Mouse (Mus musculus) midbrain, embryonic 15.5 days (tissue): ENCODE data around the gene Platr17. TPM values are rescaled to one million over a fixed set of nuclear protein-coding genes. Genes with fewer than 3 reads are reported as not detected.
"Not testable (repeated sequence)": the region's sequence is repeated elsewhere in the genome, so short reads cannot be mapped to it uniquely, and the experiment has no call there.

Source experiments
- ATAC-seq: fragments of 200-750 bp; cut with Nextera tagmentation; replicated peaks from 2 replicates; pipeline ENCODE4 v1.8.0; 2017; ENCODE audit warnings: moderate TSS enrichment
- H3K27ac ChIP-seq: fragments of 300-500 bp; sonication (generic); 2 replicates; pipeline ENCODE4 v1.5.1; 2015; ENCODE audit warnings: mild to moderate bottlenecking, inconsistent platforms
- H3K27me3 ChIP-seq: fragments of 300-500 bp; sonication (generic); replicated peaks from 2 replicates; pipeline ENCODE4 v1.6.1; 2015; ENCODE audit warnings: inconsistent platforms
- H3K36me3 ChIP-seq: fragments of 300-500 bp; sonication (generic); replicated peaks from 2 replicates; pipeline ENCODE4 v1.6.1; 2015; ENCODE audit warnings: inconsistent platforms
- H3K4me1 ChIP-seq: fragments of 300-500 bp; sonication (generic); 2 replicates; pipeline ENCODE4 v1.6.1; 2015; ENCODE audit warnings: inconsistent platforms
- H3K4me2 ChIP-seq: fragments of 300-500 bp; sonication (generic); 2 replicates; pipeline ENCODE4 v1.6.1; 2015; ENCODE audit warnings: inconsistent platforms, mild to moderate bottlenecking, moderate library complexity
- H3K4me3 ChIP-seq: fragments of 300-500 bp; sonication (generic); 2 replicates; pipeline ENCODE4 v1.5.1; 2015; ENCODE audit warnings: mild to moderate bottlenecking, inconsistent platforms
- H3K9ac ChIP-seq: fragments of 300-500 bp; sonication (generic); 2 replicates; pipeline ENCODE4 v1.6.1; 2015; ENCODE audit warnings: mild to moderate bottlenecking, inconsistent platforms
- H3K9me3 ChIP-seq: fragments of 300-500 bp; sonication (generic); 2 replicates; pipeline ENCODE4 v1.6.1; 2016; ENCODE audit warnings: inconsistent platforms
- WGBS: fragments of 180-500 bp; shearing (Covaris S2); methylation state at CpG from one replicate; pipeline ENCODE4 v1.1.7; 2015; ENCODE audit warnings: mixed read lengths; 5-methylcytosine and 5-hydroxymethylcytosine counted together
- polyA plus RNA-seq: library from polyadenylated mRNA; unstranded; fragments of >200 nt; fragmentation: Nextera tagmentation; extraction: Ambion mirVana; gene quantifications from 2 replicates; pipeline ENCODE4 v1.2.1, GENCODE M21; 2015

Platr17 gene
- polyA plus RNA-seq, 1 experiment from 2014 or later = 0.50 TPM

GRCm38 (mm10) chr17:33940206-33940805 is 35.4 kb downstream of the Platr17 start, which contains the start of the genes Pfdn6 and Wdr46:
Gene Pfdn6 (minus strand): TSS chr17:33940343.
Gene Wdr46 (plus strand): TSS chr17:33940660.
- Histone ChIP-seq H3K9ac (peak within 1 kb of the TSS; percentile 80), H3K4me2 (peak within 1 kb of the TSS; percentile 93), H3K4me3 (peak within 1 kb of the TSS; percentile 92), H3K36me3 (peaks cover 20% of the 10 kb centered on the region; the same call in 1 of the 2 replicates), H3K27ac (peak within 1 kb of the TSS; percentile 62), H3K9me3 (no peaks in the 10 kb centered on the region), H3K27me3 (no peaks in the 10 kb centered on the region), H3K4me1 (peaks cover 27% of the 10 kb centered on the region)
- WGBS = under 1% methylated on average over 36 of the region's 36 CpGs
- peak; percentile 89 for ATAC-seq

GRCm38 (mm10) chr17:33940981-33941380 is 36.0 kb downstream of the Platr17 start:
- Histone ChIP-seq H3K4me2 (peak overlapping the region; percentile 93), H3K9me3 (no peaks in the 10 kb centered on the region), H3K9ac (peak overlapping the region; percentile 80), H3K4me1 (peaks cover 27% of the 10 kb centered on the region), H3K4me3 (peak overlapping the region; percentile 92), H3K27ac (no peak overlapping the region), H3K27me3 (no peaks in the 10 kb centered on the region), H3K36me3 (peaks cover 26% of the 10 kb centered on the region)
- ATAC-seq = peak; percentile 12; the same call in 1 of the 2 replicates
- WGBS = 2% methylated on average over 26 of the region's 26 CpGs

- peak overlapping the region; percentile 80 for H3K9ac ChIP-seq
- H3K4me2 ChIP-seq = peak overlapping the region; percentile 93
- no peaks in the 10 kb centered on the region for H3K27me3 ChIP-seq
- no peak overlapping the region for H3K27ac ChIP-seq
- WGBS = 62% methylated on average over 19 of the region's 19 CpGs
- H3K4me3 ChIP-seq = peak overlapping the region; percentile 92
- no peak for ATAC-seq
- H3K9me3 ChIP-seq = no peaks in the 10 kb centered on the region
- H3K4me1 ChIP-seq = peaks cover 27% of the 10 kb centered on the region
- peaks cover 29% of the 10 kb centered on the region for H3K36me3 ChIP-seq
Observed at GRCm38 (mm10) chr17:33941381-33941780, 36.4 kb downstream of the Platr17 start.

DNA sequence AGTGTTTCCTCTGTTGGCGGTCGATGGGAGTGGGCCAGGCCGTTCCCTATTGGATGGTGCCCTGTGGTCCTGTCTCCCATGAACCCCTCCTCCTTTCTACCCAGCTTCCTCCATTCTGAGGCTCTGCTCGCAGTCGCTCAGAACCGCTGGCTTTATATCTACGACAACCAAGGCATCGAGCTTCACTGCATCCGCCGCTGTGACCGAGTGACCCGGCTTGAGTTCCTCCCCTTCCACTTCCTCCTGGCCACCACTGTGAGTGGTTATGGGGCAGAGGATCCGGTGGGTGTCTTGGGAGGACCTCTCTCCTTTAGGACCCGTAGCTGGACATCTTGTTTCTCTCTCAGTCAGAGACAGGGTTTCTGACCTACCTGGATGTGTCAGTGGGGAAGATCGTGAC is 38.5 kb downstream of the Platr17 start:
- ATAC-seq = no peak
- WGBS = 96% methylated on average over 15 of the region's 15 CpGs

GRCm38 (mm10) chr17:33947430-33948089 is 42.6 kb downstream of the Platr17 start:
- H3K27me3 ChIP-seq = no peaks in the 10 kb centered on the region
- H3K4me1 ChIP-seq = peaks cover 36% of the 10 kb centered on the region
- WGBS = 95% methylated on average over 10 of the region's 10 CpGs
- no peak overlapping the region for H3K4me3 ChIP-seq
- H3K4me2 ChIP-seq = no peak overlapping the region
- H3K27ac ChIP-seq = no peak overlapping the region
- no peak overlapping the region for H3K9ac ChIP-seq
- peaks cover 24% of the 10 kb centered on the region for H3K36me3 ChIP-seq
- no peaks in the 10 kb centered on the region for H3K9me3 ChIP-seq
- ATAC-seq = no peak

More for the DNA sequence above, 38.5 kb downstream of the Platr17 start:
- H3K36me3 ChIP-seq = peaks cover 19% of the 10 kb centered on the region
- no peak overlapping the region for H3K27ac ChIP-seq
- H3K9ac ChIP-seq = no peak overlapping the region
- peaks cover 27% of the 10 kb centered on the region for H3K4me1 ChIP-seq
- H3K9me3 ChIP-seq = no peaks in the 10 kb centered on the region
- H3K4me2 ChIP-seq = no peak overlapping the region
- no peaks in the 10 kb centered on the region for H3K27me3 ChIP-seq
- no peak overlapping the region for H3K4me3 ChIP-seq

DNA sequence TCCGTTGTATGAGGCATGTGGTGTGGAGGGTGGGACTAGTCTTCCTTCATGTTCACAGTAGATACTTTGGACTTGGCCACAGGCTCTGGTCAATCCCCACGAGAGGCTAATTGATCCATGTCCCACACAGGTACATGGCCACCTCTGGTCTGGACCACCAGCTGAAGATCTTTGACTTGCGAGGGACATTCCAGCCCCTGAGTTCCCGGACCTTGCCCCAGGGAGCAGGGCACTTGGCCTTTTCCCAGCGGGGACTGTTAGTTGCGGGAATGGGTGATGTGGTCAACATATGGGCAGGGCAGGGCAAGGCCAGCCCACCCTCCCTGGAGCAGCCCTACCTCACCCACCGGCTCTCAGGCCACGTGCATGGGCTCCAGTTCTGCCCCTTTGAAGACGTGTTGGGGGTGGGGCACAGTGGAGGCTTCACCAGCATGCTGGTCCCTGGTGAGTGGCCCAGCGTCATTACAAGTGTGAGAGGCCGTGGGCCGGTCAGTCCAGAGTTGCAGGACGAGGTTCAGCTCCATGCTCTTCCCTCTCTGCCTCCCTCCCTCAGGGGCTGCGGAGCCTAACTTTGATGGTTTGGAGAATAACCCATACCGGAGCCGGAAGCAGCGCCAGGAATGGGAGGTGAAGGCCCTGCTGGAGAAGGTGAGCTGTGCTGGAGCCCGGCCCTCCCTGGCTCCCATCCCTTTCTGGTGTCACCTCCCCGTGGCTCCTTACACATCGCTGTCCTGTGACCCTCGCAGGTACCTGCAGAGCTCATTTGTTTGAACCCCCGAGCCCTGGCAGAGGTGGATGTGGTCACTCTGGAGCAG is 43.4 kb downstream of the Platr17 start:
- WGBS = 89% methylated on average over 22 of the region's 22 CpGs
- no peak for ATAC-seq
- H3K9me3 ChIP-seq = no peaks in the 10 kb centered on the region

GRCm38 (mm10) chr17:33948905-33949537 is 44.1 kb downstream of the Platr17 start:
- H3K27ac ChIP-seq = no peak overlapping the region
- H3K4me2 ChIP-seq = peak overlapping the region; percentile 97; the same call in 1 of the 2 replicates
- ATAC-seq = no peak
- peaks cover 51% of the 10 kb centered on the region for H3K4me1 ChIP-seq
- no peak overlapping the region for H3K9ac ChIP-seq
- H3K9me3 ChIP-seq = no peaks in the 10 kb centered on the region
- H3K27me3 ChIP-seq = no peaks in the 10 kb centered on the region
- no peak overlapping the region for H3K4me3 ChIP-seq
- peaks cover 23% of the 10 kb centered on the region for H3K36me3 ChIP-seq
- 91% methylated on average over 19 of the region's 19 CpGs for WGBS

More for the DNA sequence above, 43.4 kb downstream of the Platr17 start:
- H3K36me3 ChIP-seq = peaks cover 24% of the 10 kb centered on the region
- peaks cover 44% of the 10 kb centered on the region for H3K4me1 ChIP-seq
- no peak overlapping the region for H3K4me3 ChIP-seq
- no peaks in the 10 kb centered on the region for H3K27me3 ChIP-seq
- H3K27ac ChIP-seq = no peak overlapping the region
- H3K4me2 ChIP-seq = no peak overlapping the region
- H3K9ac ChIP-seq = no peak overlapping the region

- no peak for ATAC-seq
- Histone ChIP-seq H3K4me1 (peaks cover 60% of the 10 kb centered on the region), H3K4me2 (peak overlapping the region; percentile 97), H3K9me3 (no peaks in the 10 kb centered on the region), H3K9ac (peak overlapping the region; percentile 78), H3K4me3 (peak overlapping the region; percentile 61), H3K36me3 (peaks cover 23% of the 10 kb centered on the region), H3K27me3 (no peaks in the 10 kb centered on the region), H3K27ac (peak overlapping the region; percentile 93; the same call in 1 of the 2 replicates)
- 80% methylated on average over 10 of the region's 10 CpGs for WGBS
Observed at GRCm38 (mm10) chr17:33950131-33950625, 45.2 kb downstream of the Platr17 start.

- peak within 1 kb of the TSS; percentile 93 for H3K27ac ChIP-seq
- H3K4me3 ChIP-seq = peak within 1 kb of the TSS; percentile 61
- peak within 1 kb of the TSS; percentile 78 for H3K9ac ChIP-seq
- H3K27me3 ChIP-seq = no peaks in the 10 kb centered on the region
- H3K4me1 ChIP-seq = peaks cover 61% of the 10 kb centered on the region
- peak; percentile 77 for ATAC-seq
- peak within 1 kb of the TSS; percentile 97 for H3K4me2 ChIP-seq
- peaks cover 14% of the 10 kb centered on the region for H3K36me3 ChIP-seq
- WGBS = under 1% methylated on average over 45 of the region's 45 CpGs
- H3K9me3 ChIP-seq = no peaks in the 10 kb centered on the region
Observed at GRCm38 (mm10) chr17:33951021-33951946, 46.3 kb downstream of the Platr17 start, which contains the start of gene B3galt4. Gene B3galt4 (minus strand): TSS chr17:33951488.

DNA sequence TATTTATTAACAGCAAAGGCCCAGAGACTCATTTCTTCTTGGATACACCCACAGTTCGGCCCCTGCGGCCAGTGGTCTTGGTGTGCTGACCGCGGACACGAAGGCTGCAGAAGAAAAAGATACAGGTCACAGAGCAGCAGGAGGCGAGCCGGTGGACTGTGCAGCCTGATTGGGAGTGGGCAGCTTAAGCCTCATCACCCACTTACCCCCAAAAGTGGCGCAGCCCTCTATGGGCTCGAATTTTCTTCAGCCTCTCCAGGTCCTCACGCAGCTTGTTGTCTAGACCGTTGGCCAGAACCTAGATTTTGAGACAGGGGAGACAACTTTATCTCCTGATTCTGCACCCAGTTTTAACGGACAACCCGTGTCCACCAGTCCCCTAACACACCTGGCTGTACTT is 47.1 kb downstream of the Platr17 start:
- H3K27me3 ChIP-seq, H3K9ac ChIP-seq, ATAC-seq, H3K9me3 ChIP-seq, H3K27ac ChIP-seq, H3K4me3 ChIP-seq: not testable (repeated sequence)
- H3K36me3 ChIP-seq = peaks cover 14% of the 10 kb centered on the region
- peaks cover 67% of the 10 kb centered on the region for H3K4me1 ChIP-seq
- H3K4me2 ChIP-seq = peak overlapping the region; percentile 97
- WGBS = 71% methylated on average over 13 of the region's 13 CpGs

GRCm38 (mm10) chr17:33952879-33953278 is 47.9 kb downstream of the Platr17 start:
- H3K27ac ChIP-seq = peak overlapping the region; percentile 4; the same call in 1 of the 2 replicates
- H3K9ac ChIP-seq = no peak overlapping the region
- H3K4me1 ChIP-seq = peaks cover 74% of the 10 kb centered on the region
- H3K9me3 ChIP-seq = no peaks in the 10 kb centered on the region
- no peak overlapping the region for H3K4me2 ChIP-seq
- peaks cover 14% of the 10 kb centered on the region for H3K36me3 ChIP-seq
- no peak overlapping the region for H3K4me3 ChIP-seq
- H3K27me3 ChIP-seq = no peaks in the 10 kb centered on the region
- 83% methylated on average over 4 of the region's 4 CpGs for WGBS
- ATAC-seq = no peak
